Mouse (Mus musculus) right cerebral cortex, postnatal 36 days (tissue): ENCODE results near the gene Pgd.
A peak's percentile ranks its signal among the peaks of the same experiment; 100 is the strongest.
"Not testable (repeated sequence)": the region's sequence is repeated elsewhere in the genome, so short reads cannot be mapped to it uniquely, and the experiment has no call there.

ENCODE experiments used
- DNase-seq, 2 experiments: peaks; one replicate each; pipeline ENCODE4 v3.0.0; 2022; ENCODE audit warnings: low spot score in 2 of 2, mixed read lengths in 1 of 2

The Pgd gene

GRCm38 (mm10) chr4:149133395-149133794 lies 33.2 kb downstream of the Pgd start:
- no peak for DNase-seq

DNA sequence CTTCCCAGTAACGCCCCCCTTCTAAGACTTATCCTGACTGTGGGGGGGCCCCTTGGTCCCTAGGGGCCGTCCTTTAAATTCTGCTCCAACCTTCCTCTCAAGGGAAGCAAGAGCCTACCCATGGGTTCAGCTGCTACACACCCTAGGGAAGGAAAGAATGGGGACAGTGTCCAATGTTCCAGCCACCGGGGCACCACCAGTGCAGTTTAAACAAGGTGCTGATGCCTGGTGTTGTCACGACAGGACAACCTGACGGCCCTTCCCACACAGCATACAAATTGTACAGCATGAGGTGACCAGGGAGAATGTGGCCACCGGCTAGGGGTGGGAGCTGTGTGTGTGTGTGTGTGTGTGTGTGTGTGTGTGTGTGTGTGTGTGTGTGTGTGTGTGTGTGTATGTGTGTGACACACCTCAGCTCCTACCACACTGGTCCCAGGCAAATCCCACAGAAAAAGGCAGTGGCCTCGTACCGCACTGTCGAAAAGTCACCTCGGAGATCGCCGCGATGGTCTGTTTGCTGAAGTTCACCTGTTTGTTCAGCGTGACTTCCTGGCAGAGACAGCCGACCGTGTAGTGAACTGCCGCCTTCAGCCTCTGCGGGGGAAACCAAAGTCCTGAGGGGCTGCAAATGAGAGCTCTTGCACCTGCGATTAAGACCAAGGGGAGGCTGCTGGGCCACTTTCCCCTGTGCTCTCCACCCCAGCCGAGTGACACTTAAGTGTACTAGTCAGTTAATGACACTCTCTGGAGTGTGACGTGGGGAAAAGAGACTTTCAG lies 34.6 kb downstream of the Pgd start:
- no peak for DNase-seq

GRCm38 (mm10) chr4:149131021-149131752 lies 35.4 kb downstream of the Pgd start:
- DNase-seq, result no peak

DNA sequence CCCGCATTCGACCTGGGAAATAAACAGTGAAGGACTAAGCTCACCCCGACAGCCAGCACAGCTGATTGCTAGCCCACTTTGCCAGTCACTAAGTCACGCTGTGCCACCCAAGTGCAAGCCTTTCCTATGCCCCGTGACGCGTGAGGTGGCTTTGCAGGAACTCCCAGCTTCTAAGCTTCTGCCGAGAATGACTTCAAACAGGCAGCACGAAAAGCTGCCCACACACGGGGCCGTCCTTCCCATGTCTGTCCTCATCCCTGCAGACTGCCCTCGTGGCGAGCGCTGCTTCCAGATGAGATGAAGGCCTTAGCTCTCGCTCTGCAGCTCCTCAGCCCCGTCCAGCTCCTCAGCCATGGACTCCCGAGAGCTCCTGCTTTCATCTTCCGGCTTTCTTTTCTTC lies 38.1 kb downstream of the Pgd start:
- DNase-seq, result peak in 1 of 2 experiments; percentile 30

DNA sequence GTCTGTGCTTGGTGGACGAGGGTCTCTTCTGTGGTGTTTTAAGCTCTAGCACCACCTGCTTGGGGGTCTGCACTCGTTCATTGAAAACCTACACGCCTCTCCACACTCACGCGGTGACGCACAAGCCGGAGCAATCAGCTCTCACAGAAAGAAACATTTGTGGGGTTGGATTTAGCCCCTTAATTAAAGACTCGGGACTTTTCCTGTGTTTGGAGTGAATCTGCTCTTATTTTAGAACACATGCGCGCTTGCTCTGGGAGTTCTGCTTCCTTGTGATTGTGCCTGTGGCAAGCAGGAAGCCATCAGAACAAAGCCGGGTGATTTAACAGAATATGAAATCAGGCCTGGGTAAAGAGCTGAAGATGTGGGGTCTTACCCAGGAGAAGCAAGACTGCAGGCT lies 39.9 kb downstream of the Pgd start, which contains the start of gene Cort:
Cort (minus strand) TSS at position 101 of the 400 bp plus-strand sequence.
- no peak for DNase-seq

DNA sequence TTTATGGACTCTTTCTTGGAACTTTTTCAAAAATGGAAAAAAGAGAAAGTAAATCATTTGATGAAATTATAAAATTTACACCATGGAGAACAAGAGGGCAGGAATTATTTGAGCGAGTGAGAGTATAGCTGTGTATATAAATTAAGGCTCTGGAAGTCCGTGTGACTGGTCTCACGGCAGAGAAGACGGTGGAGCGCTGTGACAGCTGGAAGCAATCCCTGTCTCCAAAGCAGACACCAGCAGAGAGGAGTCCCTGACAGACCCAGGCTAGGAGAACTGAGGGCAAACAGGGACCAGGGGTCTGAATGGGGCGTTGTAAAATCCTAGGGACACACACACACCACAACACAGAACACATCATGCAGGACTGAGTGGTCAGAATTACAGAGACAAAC lies 40.5 kb downstream of the Pgd start:
- no peak for DNase-seq

DNA sequence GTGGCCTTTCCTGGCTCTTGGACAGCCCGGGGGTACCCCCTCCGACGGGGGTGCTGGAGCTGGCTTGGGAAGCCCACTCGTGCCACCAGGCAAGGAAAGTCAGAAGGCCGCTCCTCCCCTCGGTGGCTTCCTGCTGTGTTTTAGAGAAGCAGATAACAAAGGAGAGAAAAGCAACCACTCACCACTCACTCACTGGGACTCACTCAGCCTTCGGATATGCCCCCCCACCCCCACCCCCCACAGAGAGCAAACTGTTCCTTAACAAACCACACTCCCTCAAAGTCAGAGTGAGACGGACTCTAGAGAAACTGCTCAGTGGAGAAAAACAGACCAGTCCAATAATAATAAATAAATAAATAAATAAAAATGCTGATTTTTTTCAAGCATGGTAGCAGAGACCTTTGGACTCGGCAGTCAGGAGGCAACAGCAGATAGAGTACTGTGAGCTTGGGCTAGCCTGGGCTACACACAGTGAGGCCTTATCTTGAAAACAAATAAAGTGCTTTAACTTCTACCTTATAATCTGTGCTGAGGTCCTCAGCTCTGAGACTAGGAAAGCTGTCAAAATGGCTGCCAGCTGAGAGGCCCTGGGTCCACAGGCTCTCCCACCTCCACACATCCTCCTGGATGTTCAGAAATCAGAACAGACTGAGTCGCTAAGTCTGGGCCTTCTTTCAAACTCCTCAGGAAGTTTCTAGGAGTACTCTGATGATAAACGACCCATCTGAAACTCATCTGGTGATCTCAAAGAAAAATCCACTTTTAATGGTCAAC lies 41.0 kb downstream of the Pgd start:
- DNase-seq, result no peak

- no peak for DNase-seq
Observed at GRCm38 (mm10) chr4:149123432-149123831, 43.1 kb downstream of the Pgd start.

- DNase-seq, result not testable (repeated sequence)
Observed at GRCm38 (mm10) chr4:149119978-149120562, 46.5 kb downstream of the Pgd start.

- peak; percentile 90 to 94 for DNase-seq
Observed at GRCm38 (mm10) chr4:149103875-149104561, 62.6 kb downstream of the Pgd start, which contains the start of gene Dffa. Gene Dffa, plus strand, starts transcription at chr4:149104146.

GRCm38 (mm10) chr4:149101456-149101855 lies 65.1 kb downstream of the Pgd start:
- DNase-seq, result no peak

DNA sequence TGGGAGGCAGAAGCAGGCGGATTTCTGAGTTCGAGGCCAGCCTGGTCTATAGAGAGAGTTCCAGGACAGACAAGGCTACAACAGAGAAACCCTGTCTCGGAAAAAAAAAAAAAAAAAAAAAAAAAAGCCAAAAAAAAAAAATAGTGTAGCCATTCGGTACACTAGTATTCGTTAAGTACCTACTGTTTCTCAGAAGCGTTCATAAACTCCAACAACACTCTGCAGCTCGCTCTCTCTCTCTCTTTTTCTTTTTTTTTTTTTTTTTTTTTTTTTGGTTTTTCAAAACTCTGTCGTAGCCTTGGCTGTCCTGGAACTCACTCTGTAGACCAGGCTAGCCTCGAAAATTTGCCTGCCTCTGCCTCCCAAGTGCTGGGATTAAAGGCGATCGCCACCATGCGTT lies 66.1 kb downstream of the Pgd start:
- DNase-seq, result not testable (repeated sequence)
